Mouse (Mus musculus) kidney, embryonic 16.5 days (tissue): ENCODE results near the gene Lcn5. TPM values are rescaled to one million over a fixed set of nuclear protein-coding genes. Genes with fewer than 3 reads are reported as not detected.

Source experiments
- ATAC-seq: fragments of 200-750 bp; cut with Nextera tagmentation; 2 replicates; pipeline ENCODE4 v1.8.0; 2017; ENCODE audit warnings: moderate TSS enrichment; ENCODE audit not compliant: low FRiP score, low TSS enrichment
- H3K27ac ChIP-seq: fragments of 300-500 bp; sonication (generic); 2 replicates; pipeline ENCODE4 v1.5.1; 2014; ENCODE audit warnings: low read length
- H3K27me3 ChIP-seq: fragments of 300-500 bp; sonication (generic); 2 replicates; pipeline ENCODE4 v1.6.1; 2014; ENCODE audit warnings: low read length, control low read depth, mixed read lengths; ENCODE audit not compliant: insufficient read depth
- H3K36me3 ChIP-seq: fragments of 300-500 bp; sonication (generic); 2 replicates; pipeline ENCODE4 v1.6.1; 2014; ENCODE audit warnings: low read length, control low read depth, mixed read lengths; ENCODE audit not compliant: insufficient read depth
- H3K4me1 ChIP-seq: fragments of 300-500 bp; sonication (generic); 2 replicates; pipeline ENCODE4 v1.6.1; 2014; ENCODE audit warnings: low read length, control low read depth, mixed read lengths; ENCODE audit not compliant: insufficient read depth
- H3K4me2 ChIP-seq: fragments of 300-500 bp; sonication (generic); replicated peaks from 2 replicates; pipeline ENCODE4 v1.6.1; 2014; ENCODE audit warnings: low read depth, low read length
- H3K4me3 ChIP-seq: fragments of 300-500 bp; sonication (generic); 2 replicates; pipeline ENCODE4 v1.5.1; 2014; ENCODE audit warnings: mild to moderate bottlenecking, low read length
- H3K9ac ChIP-seq: fragments of 300-500 bp; sonication (generic); replicated peaks from 2 replicates; pipeline ENCODE4 v1.6.1; 2014; ENCODE audit warnings: low read length
- H3K9me3 ChIP-seq: fragments of 300-500 bp; sonication (generic); 2 replicates; pipeline ENCODE4 v1.6.1; 2016; ENCODE audit warnings: low read length, control low read depth
- WGBS: fragments of 180-500 bp; shearing (Covaris S2); extraction: QIAGEN DNeasy Blood & Tissue Kit; methylation state at CpG from one replicate; pipeline ENCODE4 v1.1.7; 2014; 5-methylcytosine and 5-hydroxymethylcytosine counted together
- polyA plus RNA-seq: library from polyadenylated mRNA; unstranded; fragments of >200 nt; fragmentation: Nextera tagmentation; extraction: Ambion mirVana; gene quantifications from 2 replicates; pipeline ENCODE4 v1.2.1, GENCODE M21; 2015

Lcn5 gene
- polyA plus RNA-seq, 1 experiment from 2014 or later, result not detected

DNA sequence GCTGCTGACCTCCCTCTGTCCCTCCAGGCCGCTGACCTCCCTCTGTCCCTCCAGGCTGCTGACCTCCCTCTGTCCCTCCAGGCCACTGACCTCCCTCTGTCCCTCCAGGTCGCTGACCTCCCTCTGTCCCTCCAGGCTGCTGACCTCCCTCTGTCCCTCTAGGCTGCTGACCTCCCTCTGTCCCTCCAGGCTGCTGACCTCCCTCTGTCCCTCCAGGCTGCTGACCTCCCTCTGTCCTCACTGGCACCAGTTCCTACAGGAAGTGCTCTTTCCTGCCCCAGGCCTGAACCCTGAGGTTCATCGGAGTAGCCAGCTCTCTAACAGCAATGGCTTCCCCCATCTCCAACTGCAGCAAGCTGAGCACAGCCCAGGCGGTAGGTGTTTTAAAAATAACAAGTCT is 29.0 kb upstream of the Lcn5 start:
- Histone ChIP-seq H3K4me2 (no peak overlapping the region), H3K4me1 (no peaks in the 10 kb centered on the region), H3K27me3 (no peaks in the 10 kb centered on the region), H3K9ac (no peak overlapping the region), H3K4me3 (no peak overlapping the region), H3K27ac (no peak overlapping the region), H3K36me3 (no peaks in the 10 kb centered on the region), H3K9me3 (no peaks in the 10 kb centered on the region)
- ATAC-seq, result no peak
- 35% methylated on average over 4 of the region's 4 CpGs for WGBS

DNA sequence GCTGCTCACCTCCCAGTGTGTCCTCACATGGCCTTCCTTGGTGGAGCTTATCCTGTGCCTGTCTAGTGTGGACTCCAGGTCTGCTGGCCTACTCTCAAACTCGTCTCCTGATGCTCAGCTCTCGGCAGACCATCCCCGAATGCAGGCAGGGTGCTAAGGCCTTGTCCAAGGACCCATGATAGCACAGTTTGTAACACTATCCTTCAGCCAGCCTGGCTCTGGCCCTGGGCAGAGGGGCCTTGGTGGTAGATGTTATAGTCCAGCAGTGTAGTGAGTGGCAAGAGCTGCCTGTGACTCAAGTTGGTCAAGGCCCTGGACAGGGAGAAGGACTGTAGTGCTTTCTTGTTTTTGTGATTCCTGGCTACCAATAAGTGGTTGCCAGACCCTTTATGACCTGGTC is 24.1 kb upstream of the Lcn5 start:
- Histone ChIP-seq H3K36me3 (no peaks in the 10 kb centered on the region), H3K4me1 (no peaks in the 10 kb centered on the region), H3K27me3 (no peaks in the 10 kb centered on the region), H3K27ac (no peak overlapping the region), H3K9me3 (no peaks in the 10 kb centered on the region), H3K9ac (no peak overlapping the region), H3K4me2 (no peak overlapping the region), H3K4me3 (no peak overlapping the region)
- ATAC-seq, result no peak
- 88% methylated on average over 3 of the region's 3 CpGs for WGBS

DNA sequence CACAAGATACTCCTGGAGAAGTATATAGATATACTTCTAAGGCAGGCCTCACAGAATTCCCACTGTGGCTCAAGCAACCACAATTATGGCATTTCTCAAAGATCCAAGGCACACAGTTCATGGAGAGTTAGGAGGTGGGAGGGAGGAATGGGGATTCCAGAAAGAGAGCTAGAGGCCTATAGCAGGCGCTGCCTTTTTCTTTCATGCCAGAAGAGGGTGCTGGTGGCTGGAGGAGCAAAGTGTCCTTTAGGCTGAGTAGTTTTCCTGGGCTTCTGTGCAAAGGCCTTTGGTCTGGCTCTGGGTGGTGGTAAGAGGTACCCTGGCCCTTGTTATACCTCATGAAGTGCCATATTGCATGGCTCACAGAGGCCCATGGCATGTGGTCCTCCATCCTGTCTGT is 23.7 kb upstream of the Lcn5 start:
- Histone ChIP-seq H3K27ac (no peak overlapping the region), H3K9me3 (no peaks in the 10 kb centered on the region), H3K4me1 (no peaks in the 10 kb centered on the region), H3K27me3 (no peaks in the 10 kb centered on the region), H3K4me3 (no peak overlapping the region), H3K9ac (no peak overlapping the region), H3K36me3 (no peaks in the 10 kb centered on the region), H3K4me2 (no peak overlapping the region)
- ATAC-seq, result no peak
- 69% methylated on average over 1 of the region's 1 CpGs for WGBS

DNA sequence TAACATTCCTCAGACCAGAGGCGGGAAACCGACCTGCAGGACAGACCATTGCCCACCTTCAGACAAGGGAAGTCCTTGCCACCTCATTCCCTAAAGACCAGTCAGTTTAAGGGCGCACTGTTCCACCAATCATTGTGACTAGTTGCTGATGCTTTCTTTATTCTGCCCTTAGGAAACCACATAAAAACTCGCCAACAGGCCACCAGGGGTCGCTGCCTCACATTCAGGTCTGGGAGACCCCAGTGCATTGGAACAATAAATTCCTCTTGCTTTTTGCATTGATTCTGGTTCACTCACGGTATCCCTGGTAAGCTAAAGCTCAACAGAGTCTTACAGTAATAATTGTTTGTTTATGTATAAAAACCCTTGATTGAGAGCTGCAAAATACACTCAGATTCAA is 17.9 kb upstream of the Lcn5 start:
- Histone ChIP-seq H3K27ac (no peak overlapping the region), H3K36me3 (no peaks in the 10 kb centered on the region), H3K4me3 (no peak overlapping the region), H3K4me1 (no peaks in the 10 kb centered on the region), H3K9ac (no peak overlapping the region), H3K4me2 (no peak overlapping the region), H3K27me3 (no peaks in the 10 kb centered on the region), H3K9me3 (no peaks in the 10 kb centered on the region)
- 24% methylated on average over 6 of the region's 6 CpGs for WGBS
- ATAC-seq, result no peak

DNA sequence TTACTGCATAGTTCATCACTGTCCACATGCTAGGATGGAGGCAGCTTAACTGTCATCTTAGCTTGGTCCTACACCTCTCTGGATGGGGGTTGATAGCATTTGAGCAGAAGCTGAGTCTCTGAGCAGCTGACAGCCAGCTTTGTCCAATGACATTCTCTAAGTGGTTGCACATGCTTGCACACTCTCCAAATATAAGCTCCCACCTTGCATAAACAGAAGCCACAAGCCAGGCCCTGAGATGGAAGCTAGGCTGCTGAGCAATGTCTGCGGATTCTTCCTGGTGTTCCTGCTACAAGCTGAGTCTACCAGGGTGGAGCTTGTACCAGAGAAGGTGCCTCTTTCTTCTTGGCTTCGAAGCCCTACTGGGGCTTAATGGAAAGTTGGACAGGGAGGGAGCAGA is 4.8 kb upstream of the Lcn5 start, which contains the start of gene Lcn8:
TSS of gene Lcn8 (plus strand) at position 219 of the 400 bp plus-strand sequence.
- H3K4me2 ChIP-seq, result no peak within 1 kb of the TSS
- ATAC-seq, result no peak
- no peak within 1 kb of the TSS for H3K27ac ChIP-seq
- WGBS, result 79% methylated on average over 2 of the region's 2 CpGs
- no peak within 1 kb of the TSS for H3K4me3 ChIP-seq
- no peaks in the 10 kb centered on the region for H3K4me1 ChIP-seq
- H3K27me3 ChIP-seq, result no peaks in the 10 kb centered on the region
- H3K9me3 ChIP-seq, result no peaks in the 10 kb centered on the region
- H3K36me3 ChIP-seq, result no peaks in the 10 kb centered on the region
- H3K9ac ChIP-seq, result no peak within 1 kb of the TSS

DNA sequence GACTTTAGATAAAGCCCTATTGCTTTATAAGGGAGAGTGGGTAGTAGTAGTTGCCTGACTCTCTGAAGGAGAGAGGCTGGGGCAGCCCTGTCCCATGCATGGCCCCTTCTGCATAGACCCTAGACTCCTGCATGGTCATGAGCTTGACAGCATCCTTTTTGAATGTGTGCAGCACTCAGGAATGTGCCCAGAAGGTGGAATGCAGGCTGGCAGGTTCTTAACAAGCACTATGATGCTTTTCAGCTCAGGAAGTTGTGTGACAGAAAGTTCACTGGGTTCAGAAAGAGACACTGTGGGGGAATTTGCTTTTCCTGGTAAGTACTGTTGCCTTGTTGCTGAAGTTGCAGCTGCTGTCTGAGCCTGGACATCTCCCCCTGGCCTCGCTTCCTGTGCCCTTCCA is 3.2 kb upstream of the Lcn5 start:
- Histone ChIP-seq H3K27ac (no peak overlapping the region), H3K27me3 (no peaks in the 10 kb centered on the region), H3K4me3 (no peak overlapping the region), H3K36me3 (no peaks in the 10 kb centered on the region), H3K4me1 (no peaks in the 10 kb centered on the region), H3K4me2 (no peak overlapping the region), H3K9me3 (no peaks in the 10 kb centered on the region), H3K9ac (no peak overlapping the region)
- WGBS, result 44% methylated on average over 1 of the region's 1 CpGs
- ATAC-seq, result no peak

DNA sequence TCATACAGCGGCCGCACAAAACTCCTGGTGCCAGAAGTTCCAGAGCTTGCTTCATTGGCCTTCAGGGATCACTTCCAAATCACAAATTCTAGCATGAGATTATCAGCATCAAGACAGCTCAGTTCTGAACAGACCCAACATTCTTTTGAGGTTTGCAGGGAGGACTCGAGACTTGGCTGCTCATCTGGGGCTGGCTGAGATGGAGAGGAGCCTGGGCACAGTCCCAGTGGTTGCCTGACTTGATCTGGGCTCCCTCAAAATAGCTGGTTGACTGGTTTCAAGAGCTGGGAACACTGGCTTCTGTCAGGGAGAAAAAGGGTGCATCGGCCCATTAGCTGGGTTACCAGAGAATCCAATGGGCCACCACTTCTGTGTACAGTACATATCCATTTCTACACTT is 1.1 kb upstream of the Lcn5 start:
- no peaks in the 10 kb centered on the region for H3K9me3 ChIP-seq

GRCm38 (mm10) chr2:25657246-25657645 is 506 bp upstream of the Lcn5 start:
- H3K4me3 ChIP-seq, result no peak overlapping the region
- H3K27ac ChIP-seq, result no peak overlapping the region
- H3K27me3 ChIP-seq, result no peaks in the 10 kb centered on the region
- H3K4me2 ChIP-seq, result no peak overlapping the region
- 83% methylated on average over 4 of the region's 4 CpGs for WGBS
- H3K9me3 ChIP-seq, result no peaks in the 10 kb centered on the region
- no peak for ATAC-seq
- H3K9ac ChIP-seq, result no peak overlapping the region
- H3K4me1 ChIP-seq, result no peaks in the 10 kb centered on the region
- H3K36me3 ChIP-seq, result no peaks in the 10 kb centered on the region

More for the DNA sequence above, 1.1 kb upstream of the Lcn5 start:
- 86% methylated on average over 4 of the region's 4 CpGs for WGBS
- Histone ChIP-seq H3K36me3 (no peaks in the 10 kb centered on the region), H3K27me3 (no peaks in the 10 kb centered on the region), H3K4me3 (no peak overlapping the region), H3K9ac (no peak overlapping the region), H3K4me2 (no peak overlapping the region), H3K4me1 (no peaks in the 10 kb centered on the region), H3K27ac (no peak overlapping the region)
- no peak for ATAC-seq

- Histone ChIP-seq H3K36me3 (no peaks in the 10 kb centered on the region), H3K4me3 (no peak overlapping the region), H3K27me3 (no peaks in the 10 kb centered on the region), H3K9ac (no peak overlapping the region), H3K4me2 (no peak overlapping the region), H3K27ac (no peak overlapping the region), H3K9me3 (no peaks in the 10 kb centered on the region), H3K4me1 (no peaks in the 10 kb centered on the region)
- WGBS, result 76% methylated on average over 8 of the region's 8 CpGs
- no peak for ATAC-seq
Measured at GRCm38 (mm10) chr2:25660279-25660678, 2.5 kb downstream of the Lcn5 start.

- Histone ChIP-seq H3K36me3 (no peaks in the 10 kb centered on the region), H3K27ac (no peak overlapping the region), H3K9ac (no peak overlapping the region), H3K9me3 (no peaks in the 10 kb centered on the region), H3K4me3 (no peak overlapping the region), H3K4me1 (no peaks in the 10 kb centered on the region), H3K4me2 (no peak overlapping the region), H3K27me3 (no peaks in the 10 kb centered on the region)
- ATAC-seq, result no peak
- WGBS, result 83% methylated on average over 6 of the region's 6 CpGs
Measured at GRCm38 (mm10) chr2:25661245-25661970, 3.7 kb downstream of the Lcn5 start.
